Mouse (Mus musculus) embryonic fibroblast, embryonic 13.5 days (primary cell): Measurements from ENCODE around the gene Ap4s1.

Source experiments
- CTCF ChIP-seq: IDR thresholded peaks from 2 replicates; pipeline ENCODE4 v1.5.1; 2011; ENCODE audit warnings: mild to moderate bottlenecking, control low read depth, low read length, moderate library complexity, borderline replicate concordance; ENCODE audit not compliant: insufficient read depth
- POLR2A ChIP-seq: IDR thresholded peaks from 2 replicates; pipeline ENCODE4 v1.6.1; 2011; ENCODE audit warnings: low read depth, mild to moderate bottlenecking, control low read depth, low read length, moderate library complexity

- TF ChIP-seq CTCF: no peak
- no peak for TF ChIP-seq POLR2A
Observed at GRCm38 (mm10) chr12:51747348-51747747, 56.5 kb downstream of the Ap4s1 start.
